Mouse (Mus musculus): ENCODE results near the gene Tmem237. TPM values are rescaled to one million over a fixed set of nuclear protein-coding genes. Genes with fewer than 3 reads are reported as not detected.

Gene Tmem237
- polyA plus RNA-seq, 1 experiment from 2014 or later = 38.9 TPM

- no peaks in the 10 kb centered on the region for H3K27me3 ChIP-seq (ENCODE audit: control insufficient read depth, insufficient read depth, low read length)
- whole genome bisulfite sequencing = 73% methylated on average over 10 of the region's 10 CpGs
- H3K9ac ChIP-seq (replicated peaks; ENCODE audit: low read length) = no peak overlapping the region
- no peaks in the 10 kb centered on the region for H3K36me3 ChIP-seq (replicated peaks; ENCODE audit: control insufficient read depth, insufficient read depth, low read depth, low read length)
- DNase-seq (ENCODE audit: low spot score) (peak; percentile 20), ATAC-seq (replicated peaks; ENCODE audit: insufficient number of reproducible peaks, low FRiP score, low TSS enrichment, low read depth) (no peak)
- H3K4me1 ChIP-seq (ENCODE audit: control insufficient read depth, insufficient read depth, low read length) = no peaks in the 10 kb centered on the region
- no peaks in the 10 kb centered on the region for H3K9me3 ChIP-seq (replicated peaks; ENCODE audit: control insufficient read depth, low read length)
- H3K4me2 ChIP-seq (ENCODE audit: low read depth, low read length) = no peak overlapping the region
- no peak overlapping the region for H3K27ac ChIP-seq (replicated peaks; ENCODE audit: low read depth, low read length)
- no peak overlapping the region for H3K4me3 ChIP-seq (ENCODE audit: low read depth, low read length)
Measured at GRCm38 (mm10) chr1:59144543-59144942, 24.3 kb upstream of the Tmem237 start.

GRCm38 (mm10) chr1:59142809-59143208, 22.6 kb upstream of the Tmem237 start:
- Histone ChIP-seq H3K27me3 (ENCODE audit: control insufficient read depth, insufficient read depth, low read length) (no peaks in the 10 kb centered on the region), H3K4me2 (ENCODE audit: low read depth, low read length) (no peak overlapping the region), H3K4me1 (ENCODE audit: control insufficient read depth, insufficient read depth, low read length) (no peaks in the 10 kb centered on the region), H3K36me3 (replicated peaks; ENCODE audit: control insufficient read depth, insufficient read depth, low read depth, low read length) (no peaks in the 10 kb centered on the region), H3K9me3 (replicated peaks; ENCODE audit: control insufficient read depth, low read length) (no peaks in the 10 kb centered on the region), H3K27ac (replicated peaks; ENCODE audit: low read depth, low read length) (no peak overlapping the region), H3K4me3 (ENCODE audit: low read depth, low read length) (no peak overlapping the region), H3K9ac (replicated peaks; ENCODE audit: low read length) (no peak overlapping the region)
- DNase-seq (ENCODE audit: low spot score) (peak; percentile 77), ATAC-seq (replicated peaks; ENCODE audit: insufficient number of reproducible peaks, low FRiP score, low TSS enrichment, low read depth) (no peak)

- H3K27me3 ChIP-seq (ENCODE audit: control insufficient read depth, insufficient read depth, low read length) = no peaks in the 10 kb centered on the region
- no peak overlapping the region for H3K9ac ChIP-seq (replicated peaks; ENCODE audit: low read length)
- no peak overlapping the region for H3K4me3 ChIP-seq (ENCODE audit: low read depth, low read length)
- ATAC-seq (replicated peaks; ENCODE audit: insufficient number of reproducible peaks, low FRiP score, low TSS enrichment, low read depth) (no peak), DNase-seq (ENCODE audit: low spot score) (no peak)
- H3K27ac ChIP-seq (replicated peaks; ENCODE audit: low read depth, low read length) = no peak overlapping the region
- no peak overlapping the region for H3K4me2 ChIP-seq (ENCODE audit: low read depth, low read length)
- no peaks in the 10 kb centered on the region for H3K4me1 ChIP-seq (ENCODE audit: control insufficient read depth, insufficient read depth, low read length)
- WGBS = 83% methylated on average over 5 of the region's 5 CpGs
- no peaks in the 10 kb centered on the region for H3K9me3 ChIP-seq (replicated peaks; ENCODE audit: control insufficient read depth, low read length)
- no peaks in the 10 kb centered on the region for H3K36me3 ChIP-seq (replicated peaks; ENCODE audit: control insufficient read depth, insufficient read depth, low read depth, low read length)
Measured at GRCm38 (mm10) chr1:59134419-59134818, 14.2 kb upstream of the Tmem237 start.

GRCm38 (mm10) chr1:59128879-59129278, 8.7 kb upstream of the Tmem237 start:
- ATAC-seq (replicated peaks; ENCODE audit: insufficient number of reproducible peaks, low FRiP score, low TSS enrichment, low read depth) (no peak), DNase-seq (ENCODE audit: low spot score) (no peak)
- Histone ChIP-seq H3K9me3 (replicated peaks; ENCODE audit: control insufficient read depth, low read length) (no peaks in the 10 kb centered on the region), H3K4me2 (ENCODE audit: low read depth, low read length) (no peak overlapping the region), H3K27ac (replicated peaks; ENCODE audit: low read depth, low read length) (no peak overlapping the region), H3K27me3 (ENCODE audit: control insufficient read depth, insufficient read depth, low read length) (no peaks in the 10 kb centered on the region), H3K4me1 (ENCODE audit: control insufficient read depth, insufficient read depth, low read length) (no peaks in the 10 kb centered on the region), H3K36me3 (replicated peaks; ENCODE audit: control insufficient read depth, insufficient read depth, low read depth, low read length) (no peaks in the 10 kb centered on the region), H3K4me3 (ENCODE audit: low read depth, low read length) (no peak overlapping the region), H3K9ac (replicated peaks; ENCODE audit: low read length) (no peak overlapping the region)
- WGBS = 79% methylated on average over 7 of the region's 7 CpGs

GRCm38 (mm10) chr1:59125558-59125957, 5.3 kb upstream of the Tmem237 start:
- no peaks in the 10 kb centered on the region for H3K36me3 ChIP-seq (replicated peaks; ENCODE audit: control insufficient read depth, insufficient read depth, low read depth, low read length)
- no peaks in the 10 kb centered on the region for H3K9me3 ChIP-seq (replicated peaks; ENCODE audit: control insufficient read depth, low read length)
- H3K4me3 ChIP-seq (ENCODE audit: low read depth, low read length) = no peak overlapping the region
- WGBS = 78% methylated on average over 5 of the region's 5 CpGs
- H3K9ac ChIP-seq (replicated peaks; ENCODE audit: low read length) = no peak overlapping the region
- no peak for ATAC-seq (replicated peaks; ENCODE audit: insufficient number of reproducible peaks, low FRiP score, low TSS enrichment, low read depth)
- no peak for DNase-seq (ENCODE audit: low spot score)
- H3K27me3 ChIP-seq (ENCODE audit: control insufficient read depth, insufficient read depth, low read length) = no peaks in the 10 kb centered on the region
- H3K4me1 ChIP-seq (ENCODE audit: control insufficient read depth, insufficient read depth, low read length) = no peaks in the 10 kb centered on the region
- H3K4me2 ChIP-seq (ENCODE audit: low read depth, low read length) = no peak overlapping the region
- H3K27ac ChIP-seq (replicated peaks; ENCODE audit: low read depth, low read length) = no peak overlapping the region

GRCm38 (mm10) chr1:59110524-59110923, 9.7 kb downstream of the Tmem237 start:
- 85% methylated on average over 8 of the region's 8 CpGs for WGBS
- no peaks in the 10 kb centered on the region; the same call in none of the 2 replicates for H3K36me3 ChIP-seq (replicated peaks; ENCODE audit: control insufficient read depth, insufficient read depth, low read depth, low read length)

GRCm38 (mm10) chr1:59102071-59102470, 18.1 kb downstream of the Tmem237 start:
- Histone ChIP-seq H3K4me2 (ENCODE audit: low read depth, low read length) (no peak overlapping the region), H3K27me3 (ENCODE audit: control insufficient read depth, insufficient read depth, low read length) (no peaks in the 10 kb centered on the region), H3K4me1 (ENCODE audit: control insufficient read depth, insufficient read depth, low read length) (no peaks in the 10 kb centered on the region), H3K4me3 (ENCODE audit: low read depth, low read length) (no peak overlapping the region), H3K9me3 (replicated peaks; ENCODE audit: control insufficient read depth, low read length) (no peaks in the 10 kb centered on the region), H3K9ac (replicated peaks; ENCODE audit: low read length) (no peak overlapping the region), H3K36me3 (replicated peaks; ENCODE audit: control insufficient read depth, insufficient read depth, low read depth, low read length) (no peaks in the 10 kb centered on the region), H3K27ac (replicated peaks; ENCODE audit: low read depth, low read length) (no peak overlapping the region)
- ATAC-seq (replicated peaks; ENCODE audit: insufficient number of reproducible peaks, low FRiP score, low TSS enrichment, low read depth) (no peak), DNase-seq (ENCODE audit: low spot score) (no peak)
- 97% methylated on average over 6 of the region's 6 CpGs for WGBS

More at GRCm38 (mm10) chr1:59110524-59110923, 9.7 kb downstream of the Tmem237 start:
- no peak overlapping the region for H3K9ac ChIP-seq (replicated peaks; ENCODE audit: low read length)
- H3K9me3 ChIP-seq (replicated peaks; ENCODE audit: control insufficient read depth, low read length) = no peaks in the 10 kb centered on the region
- ATAC-seq (replicated peaks; ENCODE audit: insufficient number of reproducible peaks, low FRiP score, low TSS enrichment, low read depth) = no peak
- no peak overlapping the region for H3K27ac ChIP-seq (replicated peaks; ENCODE audit: low read depth, low read length)
- H3K4me1 ChIP-seq (ENCODE audit: control insufficient read depth, insufficient read depth, low read length) = no peaks in the 10 kb centered on the region
- DNase-seq (ENCODE audit: low spot score) = no peak
- H3K4me3 ChIP-seq (ENCODE audit: low read depth, low read length) = no peak overlapping the region
- no peaks in the 10 kb centered on the region for H3K27me3 ChIP-seq (ENCODE audit: control insufficient read depth, insufficient read depth, low read length)
- H3K4me2 ChIP-seq (ENCODE audit: low read depth, low read length) = no peak overlapping the region

- Histone ChIP-seq H3K4me3 (ENCODE audit: low read depth, low read length) (no peak overlapping the region), H3K4me2 (ENCODE audit: low read depth, low read length) (no peak overlapping the region), H3K4me1 (ENCODE audit: control insufficient read depth, insufficient read depth, low read length) (no peaks in the 10 kb centered on the region), H3K36me3 (replicated peaks; ENCODE audit: control insufficient read depth, insufficient read depth, low read depth, low read length) (no peaks in the 10 kb centered on the region), H3K27ac (replicated peaks; ENCODE audit: low read depth, low read length) (no peak overlapping the region), H3K9ac (replicated peaks; ENCODE audit: low read length) (no peak overlapping the region), H3K9me3 (replicated peaks; ENCODE audit: control insufficient read depth, low read length) (no peaks in the 10 kb centered on the region), H3K27me3 (ENCODE audit: control insufficient read depth, insufficient read depth, low read length) (no peaks in the 10 kb centered on the region)
- DNase-seq (ENCODE audit: low spot score) (no peak), ATAC-seq (replicated peaks; ENCODE audit: insufficient number of reproducible peaks, low FRiP score, low TSS enrichment, low read depth) (no peak)
- 87% methylated on average over 5 of the region's 5 CpGs for WGBS
Measured at GRCm38 (mm10) chr1:59101020-59101419, 19.2 kb downstream of the Tmem237 start.
